22 mouse cellular contexts compared by ENCODE assay signal in genomic region chrX:168804677-168805076, GRCm38 (mm10).
"Had no signal": no experiment of that assay in that cellular context is flagged by ENCODE, and none has a peak within 500 bp of the region (broad histone marks: within the 10 kb centered on the region; RNA-seq: fewer than 3 reads in every experiment).

No protein-coding gene starts in this region.

- H3K36me3 ChIP-seq: lung, embryonic 15.5 days; midbrain, embryonic 10.5 days; midbrain, embryonic 12.5 days; neural tube, embryonic 13.5 days; neural tube, embryonic 15.5 days had no signal

- H3K27ac ChIP-seq: lung, embryonic 15.5 days; macrophage; midbrain, embryonic 10.5 days; midbrain, embryonic 12.5 days; neural tube, embryonic 13.5 days; neural tube, embryonic 15.5 days had no signal

- H3K4me3 ChIP-seq: lung, embryonic 15.5 days; midbrain, embryonic 10.5 days; midbrain, embryonic 12.5 days; myocyte; neural tube, embryonic 13.5 days; neural tube, embryonic 15.5 days had no signal

- H3K4me1 ChIP-seq: lung, embryonic 15.5 days; midbrain, embryonic 10.5 days; midbrain, embryonic 12.5 days; neural tube, embryonic 13.5 days; neural tube, embryonic 15.5 days had no signal

- H3K4me2 ChIP-seq: lung, embryonic 15.5 days; midbrain, embryonic 12.5 days; neural tube, embryonic 13.5 days; neural tube, embryonic 15.5 days had no signal

- DNase-seq: liver, postnatal 0 days; lung, adult 2 months; lung, postnatal 14 days; lung, postnatal 36 days; midbrain, embryonic 14.5 days; retina, postnatal 1 day; right cerebral cortex, adult 18-20 months; right cerebral cortex, postnatal 25 days; right cerebral cortex, postnatal 4 days; spleen, adult 18-20 months; thymus, adult 2 months; thymus, postnatal 25 days; thymus, postnatal 4 days had no signal

- ATAC-seq: liver, postnatal 0 days; lung, postnatal 0 days; midbrain, embryonic 16.5 days had no signal

- H3K9ac ChIP-seq: liver, postnatal 0 days; lung, embryonic 15.5 days; midbrain, embryonic 12.5 days; neural tube, embryonic 13.5 days; neural tube, embryonic 15.5 days had no signal

- H3K9me3 ChIP-seq: lung, embryonic 15.5 days; midbrain, embryonic 10.5 days; midbrain, embryonic 12.5 days; neural tube, embryonic 13.5 days; neural tube, embryonic 15.5 days had no signal

- H3K27me3 ChIP-seq: lung, embryonic 15.5 days had no signal
